Mouse (Mus musculus) embryonic facial prominence, embryonic 14.5 days (tissue): ENCODE results near the gene Arhgef1. TPM values are rescaled to one million over a fixed set of nuclear protein-coding genes. Genes with fewer than 3 reads are reported as not detected.
A peak's percentile ranks its signal among the peaks of the same experiment; 100 is the strongest.
"Not testable (repeated sequence)": the region's sequence is repeated elsewhere in the genome, so short reads cannot be mapped to it uniquely, and the experiment has no call there.

ENCODE experiments used
- ATAC-seq: fragments of 200-750 bp; cut with Nextera tagmentation; 2 replicates; pipeline ENCODE4 v1.8.0; 2017; ENCODE audit warnings: low read depth, moderate number of reproducible peaks, moderate TSS enrichment
- DNase-seq: peaks from one replicate; pipeline ENCODE4 v3.0.0-alpha.2; 2015; ENCODE audit warnings: low spot score
- H3K27ac ChIP-seq: fragments of 300-500 bp; sonication (generic); replicated peaks from 2 replicates; pipeline ENCODE4 v1.5.1; 2014; ENCODE audit warnings: low read depth, mild to moderate bottlenecking, low read length, moderate library complexity
- H3K27me3 ChIP-seq: fragments of 300-500 bp; sonication (generic); replicated peaks from 2 replicates; pipeline ENCODE4 v1.6.1; 2014; ENCODE audit warnings: low read length; ENCODE audit not compliant: control insufficient read depth, insufficient read depth
- H3K36me3 ChIP-seq: fragments of 300-500 bp; sonication (generic); 2 replicates; pipeline ENCODE4 v1.6.1; 2014; ENCODE audit warnings: low read length, mixed read lengths; ENCODE audit not compliant: control insufficient read depth, insufficient read depth
- H3K4me1 ChIP-seq: fragments of 300-500 bp; sonication (generic); 2 replicates; pipeline ENCODE4 v1.6.1; 2014; ENCODE audit warnings: antibody characterized with exemption, low read length; ENCODE audit not compliant: control insufficient read depth, insufficient read depth
- H3K4me2 ChIP-seq: fragments of 300-500 bp; sonication (generic); 2 replicates; pipeline ENCODE4 v1.6.1; 2014; ENCODE audit warnings: low read depth, mild to moderate bottlenecking, low read length, moderate library complexity, mixed read lengths
- H3K4me3 ChIP-seq: fragments of 300-500 bp; sonication (generic); 2 replicates; pipeline ENCODE4 v1.5.1; 2014; ENCODE audit warnings: low read depth, mild to moderate bottlenecking, low read length
- H3K9ac ChIP-seq: fragments of 300-500 bp; sonication (generic); 2 replicates; pipeline ENCODE4 v1.6.1; 2014; ENCODE audit warnings: low read depth, mild to moderate bottlenecking, low read length, moderate library complexity, mixed read lengths
- H3K9me3 ChIP-seq: fragments of 300-500 bp; sonication (generic); 2 replicates; pipeline ENCODE4 v1.6.1; 2016; ENCODE audit warnings: low read length; ENCODE audit not compliant: control insufficient read depth
- WGBS: fragments of 180-500 bp; shearing (Covaris S2); extraction: QIAGEN DNeasy Blood & Tissue Kit; methylation state at CpG from one replicate; pipeline ENCODE4 v1.1.7; 2014; 5-methylcytosine and 5-hydroxymethylcytosine counted together
- polyA plus RNA-seq: library from polyadenylated mRNA; unstranded; fragments of >200 nt; fragmentation: Nextera tagmentation; extraction: Ambion mirVana; gene quantifications from 2 replicates; pipeline ENCODE4 v1.2.1, GENCODE M21; 2014

Gene Arhgef1
- polyA plus RNA-seq, 1 experiment from 2014 or later = 86.7 TPM

DNA sequence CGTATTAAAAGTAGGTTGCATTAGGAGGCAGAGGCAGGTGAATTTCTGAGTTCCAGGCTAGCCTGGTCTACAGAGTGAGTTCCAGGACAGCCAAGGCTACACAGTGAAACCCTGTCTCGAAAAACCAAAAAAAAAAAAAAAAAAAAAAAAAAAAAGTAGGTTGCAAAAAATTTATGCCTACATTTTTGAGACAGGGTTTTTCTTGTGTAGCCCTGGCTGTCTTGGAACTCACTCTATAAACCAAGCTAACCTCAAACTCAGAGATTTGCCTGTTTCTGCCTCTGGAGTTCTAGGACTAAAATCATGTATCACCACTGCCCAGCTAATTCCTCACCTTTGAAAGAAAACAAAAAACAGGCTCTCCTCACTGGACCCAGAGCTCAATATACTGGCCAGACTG lies 7.0 kb upstream of the Arhgef1 start:
- H3K9me3 ChIP-seq, H3K4me3 ChIP-seq, H3K36me3 ChIP-seq, H3K27ac ChIP-seq, H3K9ac ChIP-seq, DNase-seq, H3K4me2 ChIP-seq, ATAC-seq, H3K4me1 ChIP-seq, H3K27me3 ChIP-seq: not testable (repeated sequence)
- WGBS = 92% methylated on average over 2 of the region's 2 CpGs

DNA sequence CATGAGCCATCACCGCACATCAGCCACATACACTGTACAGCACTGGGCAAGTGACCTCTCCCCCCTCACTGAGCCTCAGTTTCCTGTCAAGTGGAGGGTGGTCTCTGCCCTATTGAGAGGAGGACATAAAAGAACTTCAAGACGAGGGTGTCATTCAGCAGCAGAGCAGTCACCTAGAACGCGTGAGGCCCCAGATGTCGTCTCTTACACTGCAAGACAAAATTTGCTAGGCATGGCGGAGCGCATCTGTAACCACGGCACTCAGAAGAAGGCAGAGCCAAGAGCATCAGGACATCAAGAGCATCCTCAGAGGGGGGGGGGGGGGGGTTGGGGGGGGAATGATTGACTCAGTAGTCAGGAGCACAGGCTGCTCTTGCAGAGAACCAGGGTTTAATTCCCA lies 6.4 kb upstream of the Arhgef1 start:
- ATAC-seq (no peak), DNase-seq (no peak)
- Histone ChIP-seq H3K9ac (no peak overlapping the region), H3K9me3 (no peaks in the 10 kb centered on the region), H3K36me3 (peaks cover 3% of the 10 kb centered on the region), H3K27me3 (no peaks in the 10 kb centered on the region), H3K4me2 (no peak overlapping the region), H3K4me1 (no peaks in the 10 kb centered on the region), H3K4me3 (no peak overlapping the region), H3K27ac (no peak overlapping the region)
- WGBS = 86% methylated on average over 8 of the region's 8 CpGs

DNA sequence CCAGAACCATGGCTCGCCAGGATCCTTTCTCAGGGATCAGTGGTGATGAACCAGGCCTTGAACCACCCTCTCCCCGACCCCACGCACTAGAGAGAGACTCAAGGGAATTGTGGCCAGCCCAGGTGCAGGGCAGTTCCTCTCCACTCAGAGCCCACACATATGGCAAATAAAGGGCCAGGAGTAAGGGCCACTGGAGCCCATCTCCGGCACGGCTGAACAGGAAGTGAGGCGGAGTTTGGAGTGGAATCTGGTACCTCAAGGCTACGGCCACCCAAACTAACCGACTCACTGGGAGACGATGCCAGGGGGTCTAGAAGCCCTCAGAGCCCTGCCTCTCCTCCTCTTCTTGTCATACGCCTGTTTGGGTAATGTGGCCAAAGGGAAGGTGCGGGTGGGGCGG lies 5.5 kb upstream of the Arhgef1 start, which contains the start of gene Cd79a:
TSS of gene Cd79a (plus strand) at position 158 of the 400 bp plus-strand sequence.
- Histone ChIP-seq H3K27me3 (no peaks in the 10 kb centered on the region), H3K36me3 (no peaks in the 10 kb centered on the region), H3K27ac (no peak within 1 kb of the TSS), H3K9ac (no peak within 1 kb of the TSS), H3K9me3 (no peaks in the 10 kb centered on the region), H3K4me2 (no peak within 1 kb of the TSS), H3K4me1 (peaks cover 4% of the 10 kb centered on the region; the same call in 1 of the 2 replicates), H3K4me3 (no peak within 1 kb of the TSS)
- no peak for DNase-seq
- no peak for ATAC-seq
- 47% methylated on average over 11 of the region's 12 CpGs for WGBS

DNA sequence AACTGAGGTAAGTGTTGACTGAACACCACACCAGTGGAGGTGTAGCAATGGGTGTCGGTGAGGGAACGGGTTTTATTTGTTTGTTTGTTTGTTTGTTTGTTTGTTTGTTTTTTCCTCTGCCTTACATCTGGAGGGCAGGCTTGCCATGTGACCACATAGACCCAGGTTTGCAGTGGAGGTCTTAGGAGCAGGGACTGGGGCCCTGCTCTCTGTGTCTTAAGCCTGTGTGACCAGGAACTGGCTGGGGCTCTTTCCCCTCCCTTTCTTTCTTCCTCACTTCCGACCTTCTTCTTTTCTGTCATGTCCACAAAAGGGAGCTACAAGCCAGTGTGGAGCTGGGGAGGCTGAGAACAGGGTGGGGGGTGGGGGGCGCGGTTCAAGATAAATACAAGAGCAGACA lies 4.8 kb upstream of the Arhgef1 start:
- Histone ChIP-seq H3K4me1 (peaks cover 7% of the 10 kb centered on the region; the same call in 1 of the 2 replicates), H3K4me2 (no peak overlapping the region), H3K27ac (no peak overlapping the region), H3K9ac (no peak overlapping the region), H3K4me3 (no peak overlapping the region), H3K27me3 (no peaks in the 10 kb centered on the region), H3K9me3 (no peaks in the 10 kb centered on the region), H3K36me3 (no peaks in the 10 kb centered on the region)
- 80% methylated on average over 5 of the region's 5 CpGs for WGBS
- no peak for DNase-seq
- ATAC-seq = no peak

DNA sequence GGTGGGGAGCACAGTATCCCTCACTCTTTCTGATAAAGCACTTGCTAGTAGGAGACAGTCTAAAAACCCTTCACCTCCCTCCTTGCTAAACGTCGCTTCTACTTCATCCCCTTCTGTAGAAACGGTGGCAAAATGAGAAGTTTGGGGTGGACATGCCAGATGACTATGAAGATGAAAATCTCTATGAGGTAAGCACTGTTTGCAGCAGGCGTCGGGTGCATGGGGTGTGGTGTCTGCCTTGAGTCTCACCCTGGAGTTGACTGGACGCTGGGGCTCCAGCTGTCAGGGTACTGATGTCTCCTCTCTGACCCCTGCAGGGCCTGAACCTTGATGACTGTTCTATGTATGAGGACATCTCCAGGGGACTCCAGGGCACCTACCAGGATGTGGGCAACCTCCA lies 1.6 kb upstream of the Arhgef1 start:
- Histone ChIP-seq H3K4me1 (peaks cover 15% of the 10 kb centered on the region), H3K9me3 (no peaks in the 10 kb centered on the region), H3K27ac (no peak overlapping the region), H3K4me2 (no peak overlapping the region), H3K36me3 (no peaks in the 10 kb centered on the region; the same call in 1 of the 2 replicates), H3K9ac (no peak overlapping the region), H3K4me3 (no peak overlapping the region), H3K27me3 (no peaks in the 10 kb centered on the region)
- no peak for ATAC-seq
- DNase-seq = no peak
- WGBS = 71% methylated on average over 6 of the region's 6 CpGs

DNA sequence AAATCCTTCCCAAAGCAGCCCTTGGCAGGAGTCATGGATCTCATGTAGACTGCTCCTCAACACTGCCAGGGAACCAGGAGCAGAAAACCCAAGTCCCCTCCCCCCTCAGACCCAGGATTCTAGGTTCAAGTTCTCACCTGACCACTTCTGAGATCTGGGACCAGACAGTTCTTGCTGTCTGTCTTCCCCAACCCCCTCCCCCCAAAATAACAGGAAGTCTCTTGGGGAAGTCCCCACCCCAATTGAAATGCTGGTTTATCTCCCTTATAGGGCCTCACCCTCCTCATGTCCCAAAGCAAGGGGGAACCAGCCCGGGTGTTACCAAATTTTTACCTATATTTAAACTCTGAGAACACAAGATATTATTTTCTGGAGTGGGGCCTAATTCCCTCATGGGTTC lies 870 bp upstream of the Arhgef1 start:
- no peaks in the 10 kb centered on the region for H3K27me3 ChIP-seq
- no peaks in the 10 kb centered on the region; the same call in 1 of the 2 replicates for H3K36me3 ChIP-seq
- DNase-seq (no peak), ATAC-seq (no peak)
- peak overlapping the region; percentile 89 for H3K9ac ChIP-seq
- peak overlapping the region; percentile 78 for H3K4me3 ChIP-seq
- 63% methylated on average over 1 of the region's 1 CpGs for WGBS
- H3K4me2 ChIP-seq = peak overlapping the region; percentile 68
- H3K27ac ChIP-seq = peak overlapping the region; percentile 79; the same call in 1 of the 2 replicates
- no peaks in the 10 kb centered on the region for H3K9me3 ChIP-seq
- H3K4me1 ChIP-seq = peaks cover 20% of the 10 kb centered on the region

DNA sequence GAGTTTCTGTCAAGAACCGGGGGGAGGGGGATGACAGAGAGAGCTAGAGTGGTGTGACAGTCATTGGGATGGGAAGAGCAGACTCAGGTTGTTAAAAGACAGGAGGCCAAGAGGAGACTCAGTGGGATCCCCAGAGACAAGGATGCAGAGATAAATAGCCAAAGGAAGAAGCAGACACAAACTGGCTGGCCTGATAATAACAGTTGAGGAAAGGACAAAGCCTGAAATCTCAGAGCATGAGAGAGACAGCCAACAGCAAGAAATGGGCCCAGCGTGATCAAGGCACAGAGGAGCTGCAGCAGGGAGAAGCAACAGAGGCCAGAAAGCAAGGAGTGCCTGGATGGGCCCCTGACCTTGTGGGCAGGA lies 465 bp upstream of the Arhgef1 start:
- Histone ChIP-seq H3K27me3 (no peaks in the 10 kb centered on the region), H3K4me3 (peak overlapping the region; percentile 78), H3K4me1 (peaks cover 24% of the 10 kb centered on the region), H3K9ac (peak overlapping the region; percentile 89), H3K9me3 (no peaks in the 10 kb centered on the region), H3K4me2 (peak overlapping the region; percentile 68), H3K36me3 (no peaks in the 10 kb centered on the region; the same call in 1 of the 2 replicates), H3K27ac (peak overlapping the region; percentile 79)
- 63% methylated on average over 2 of the region's 2 CpGs for WGBS
- no peak for DNase-seq
- no peak for ATAC-seq

DNA sequence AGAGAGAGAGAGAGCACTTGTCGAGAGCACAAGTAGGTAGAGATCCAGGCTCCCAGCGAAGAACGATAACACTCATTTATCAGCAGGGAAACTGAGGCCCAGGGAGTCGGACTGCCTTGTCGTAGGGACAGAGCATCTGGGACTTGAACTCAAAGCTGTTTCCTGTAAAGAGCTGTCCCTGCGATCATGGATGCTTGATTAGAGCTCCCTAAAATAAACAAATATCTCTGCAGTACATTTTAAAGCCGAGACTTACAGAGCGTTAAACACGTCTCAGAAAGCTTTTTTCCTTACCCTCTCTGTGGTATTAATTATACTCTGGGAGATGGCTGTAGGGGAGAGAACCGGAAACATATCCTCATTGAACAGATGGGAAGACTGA lies 723 bp downstream of the Arhgef1 start:
- peak overlapping the region; percentile 89 for H3K9ac ChIP-seq
- peaks cover 28% of the 10 kb centered on the region for H3K4me1 ChIP-seq
- no peaks in the 10 kb centered on the region for H3K27me3 ChIP-seq
- DNase-seq = no peak
- H3K4me2 ChIP-seq = peak overlapping the region; percentile 68
- no peak for ATAC-seq
- H3K27ac ChIP-seq = peak overlapping the region; percentile 79
- peak overlapping the region; percentile 78 for H3K4me3 ChIP-seq
- WGBS = 33% methylated on average over 10 of the region's 10 CpGs
- H3K36me3 ChIP-seq = peaks cover 6% of the 10 kb centered on the region
- H3K9me3 ChIP-seq = no peaks in the 10 kb centered on the region

DNA sequence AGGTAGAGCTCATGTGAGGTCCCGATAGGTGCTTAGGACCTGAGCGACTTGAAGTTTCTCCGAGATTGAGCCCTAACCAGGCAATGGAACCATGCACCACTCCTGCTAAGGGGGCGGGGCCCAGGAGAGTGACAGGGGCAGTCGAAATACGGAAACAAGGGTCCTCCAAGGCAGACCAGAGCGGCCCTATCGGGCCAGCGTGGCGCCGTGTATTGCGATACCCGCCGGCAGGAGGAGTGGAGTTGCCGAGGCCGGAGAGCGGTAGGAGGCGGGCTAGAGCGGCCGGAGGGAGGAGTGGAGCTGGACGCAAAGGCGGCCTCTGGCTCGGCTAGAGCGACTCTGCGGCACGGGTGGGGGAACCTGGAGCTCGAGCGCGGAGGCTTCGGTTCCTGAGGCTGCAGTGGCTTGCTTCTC lies 1.4 kb downstream of the Arhgef1 start:
- Histone ChIP-seq H3K27me3 (no peaks in the 10 kb centered on the region), H3K9me3 (no peaks in the 10 kb centered on the region), H3K4me2 (peak overlapping the region; percentile 68), H3K4me1 (peaks cover 28% of the 10 kb centered on the region), H3K27ac (peak overlapping the region; percentile 77), H3K36me3 (peaks cover 12% of the 10 kb centered on the region), H3K9ac (peak overlapping the region; percentile 89), H3K4me3 (peak overlapping the region; percentile 78)
- ATAC-seq (peak; percentile 98), DNase-seq (peak; percentile 99)
- WGBS = 0% methylated on average over 18 of the region's 30 CpGs
